Mouse (Mus musculus) cerebellum, postnatal 36 days (tissue): ENCODE data around the gene Gabre.

Experiments
- DNase-seq, 2 experiments: peaks; one replicate each; pipeline ENCODE4 v3.0.0; 2021 to 2022; ENCODE audit warnings: mixed read lengths in 2 of 2

Gabre gene

DNA sequence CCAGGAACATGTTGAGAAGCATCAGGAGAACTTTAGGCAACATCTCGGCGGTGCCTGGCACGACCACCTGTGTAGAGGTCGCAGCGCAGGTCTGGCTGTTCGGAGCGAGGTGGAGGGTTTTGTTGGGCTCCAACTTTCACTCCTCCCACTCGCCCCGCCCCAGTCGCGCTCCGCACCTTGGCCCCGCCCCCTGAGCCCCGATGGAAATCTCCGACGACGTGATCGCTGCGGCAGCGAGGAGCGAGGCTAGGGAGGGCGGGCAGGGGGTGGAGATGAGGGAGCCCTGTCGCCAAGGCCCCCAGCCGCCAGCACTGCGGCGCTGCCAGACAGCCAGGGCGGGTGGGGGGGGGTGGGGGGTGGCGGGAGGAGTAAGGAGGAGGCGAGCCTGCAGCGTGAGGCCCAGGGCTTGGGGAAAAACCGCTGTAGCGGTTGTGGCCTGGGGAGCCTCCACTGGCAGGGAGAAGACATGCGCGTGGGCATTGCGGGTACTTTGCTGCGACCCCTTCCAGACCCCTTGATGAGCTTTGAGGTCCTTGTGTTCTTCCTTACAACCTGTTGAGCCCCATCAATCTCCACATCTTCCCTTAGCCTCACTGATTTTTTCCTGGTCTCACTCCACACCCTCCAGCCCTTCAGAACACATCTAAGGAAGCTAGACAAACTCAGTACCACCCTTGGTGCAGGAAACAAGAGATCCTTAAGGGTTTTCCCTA lies at the start of gene Gabre:
Gabre (minus strand) TSS at position 145 of the 713 bp plus-strand sequence.
- DNase-seq: no peak

DNA sequence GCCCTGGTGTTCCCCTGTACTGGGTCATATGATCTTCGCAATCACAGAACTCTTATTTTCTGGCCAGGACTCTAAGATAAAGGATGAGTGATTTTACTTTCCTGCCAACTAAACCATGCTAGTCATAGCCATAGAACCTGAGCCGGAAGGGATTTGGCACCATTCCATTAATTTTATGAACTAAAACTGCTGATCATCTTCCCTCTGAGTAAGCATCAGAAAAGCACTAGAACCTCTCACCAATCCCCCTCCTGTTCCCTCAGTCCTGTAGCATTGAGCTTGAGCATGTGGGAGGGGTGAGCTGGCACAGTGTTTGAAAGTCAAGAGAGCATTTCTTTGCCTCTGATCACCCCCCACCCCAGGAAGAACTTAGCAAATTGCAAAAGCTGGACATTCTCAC lies 23.2 kb upstream of the Gabre start:
- no peak for DNase-seq

GRCm38 (mm10) chrX:72275372-72275663 lies 715 bp upstream of the Gabre start:
- DNase-seq: no peak

DNA sequence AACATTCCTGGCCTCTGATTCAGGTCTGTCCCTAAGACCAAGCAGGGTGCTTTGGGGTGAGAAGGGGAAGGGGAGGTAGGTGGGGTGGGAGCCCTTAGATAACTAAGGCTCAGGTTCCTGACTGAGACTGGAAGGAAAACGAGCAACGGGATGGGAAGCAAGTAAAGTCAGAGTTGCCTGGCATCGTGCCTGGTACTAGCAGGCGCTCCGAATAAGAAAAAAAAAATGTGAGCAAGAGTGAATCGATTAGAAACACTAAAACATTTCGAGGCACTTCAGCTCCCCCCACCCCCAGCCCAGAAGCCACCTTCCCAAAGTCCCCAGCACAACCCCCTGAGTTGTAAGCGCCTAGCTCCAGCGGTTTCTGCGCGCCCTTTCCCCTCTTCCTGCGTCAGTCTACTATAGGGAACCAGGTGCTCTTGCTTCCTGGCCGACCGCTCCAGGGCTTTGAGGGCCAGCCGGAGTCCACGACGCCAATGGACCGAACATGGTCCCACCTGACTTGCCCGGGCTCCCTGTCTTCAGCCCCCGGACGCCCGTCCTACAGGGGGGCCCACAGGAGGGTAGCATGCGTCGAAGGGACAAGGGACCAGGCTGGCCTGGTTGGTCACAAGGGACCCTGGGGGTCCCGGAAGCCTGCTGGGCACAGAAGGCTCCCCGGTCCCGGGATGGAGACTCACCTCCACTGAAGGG lies 491 bp downstream of the Gabre start:
- DNase-seq: no peak

- no peak for DNase-seq
These were observed 4.0 kb downstream of the Gabre start for GRCm38 (mm10) chrX:72270637-72271036.

- no peak for DNase-seq
These were observed 52.9 kb downstream of the Gabre start, which contains the start of gene Magea4 for GRCm38 (mm10) chrX:72221717-72222116. TSS of gene Magea4 (plus strand) at chrX:72222017.
